Mouse (Mus musculus): ENCODE data around the gene Gtse1.

The Gtse1 gene

GRCm38 (mm10) chr15:85921855-85922254 lies 62.3 kb downstream of the Gtse1 start:
- DNase-seq (ENCODE audit: low spot score in 2 of 2), result no peak

Data from right cerebral cortex, postnatal 10 days (tissue).